ENCODE assay signal across 8 mouse cellular contexts in the genomic region with DNA sequence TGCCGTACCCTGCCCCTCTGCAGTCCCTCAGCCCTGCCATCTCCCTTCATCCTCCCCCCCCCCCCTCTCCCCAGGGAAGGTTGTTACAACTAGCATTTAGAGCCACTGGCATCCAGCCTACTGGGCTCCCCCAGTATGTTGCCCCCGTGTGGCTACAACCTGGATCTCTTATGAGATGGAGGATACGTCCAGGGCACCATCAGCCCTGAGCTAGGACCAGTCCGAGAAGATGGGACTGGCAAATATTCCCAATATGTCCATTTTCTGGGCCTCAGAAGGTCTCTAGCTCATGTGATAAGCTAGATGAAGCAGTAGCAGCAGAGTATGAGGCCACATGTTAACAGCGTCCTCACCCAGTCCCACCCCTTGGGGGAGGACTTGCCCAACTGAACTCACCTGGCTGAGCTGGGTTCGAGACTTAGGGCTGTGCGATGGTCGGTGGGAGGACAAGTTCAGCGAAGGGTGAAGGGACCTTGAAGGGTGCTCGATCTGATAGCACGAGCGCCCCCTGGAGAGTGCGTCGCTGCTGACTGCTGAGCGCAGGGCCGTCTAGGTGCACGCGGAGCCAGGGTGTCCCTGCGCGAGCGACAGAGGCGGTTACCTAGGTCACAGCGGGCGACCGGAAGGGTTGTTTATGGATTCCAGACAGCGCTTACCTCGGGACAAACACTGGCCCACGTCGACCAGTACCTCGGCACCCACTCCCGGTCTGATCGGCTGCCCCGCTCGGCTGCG. TPM values are rescaled to one million over a fixed set of nuclear protein-coding genes. Genes with fewer than 3 reads are reported as not detected.
DNase-seq lines count a peak whose midpoint lies in the region; ATAC-seq and TF ChIP-seq lines count a peak whose summit lies in the region.

No protein-coding gene starts in this region.

- DNase-seq in CD4-positive, CD25-positive, alpha-beta regulatory T cell, adult 2 months (ENCODE audit: low read depth, low spot score), result peak; percentile 96
- DNase-seq in brain, embryonic 18.5 days (ENCODE audit: low read depth, low spot score), result peak; percentile 50
- peak; percentile 89 for DNase-seq in kidney, postnatal 0 days (ENCODE audit: low spot score)
- DNase-seq in liver, adult 2 months (ENCODE audit: extremely low read depth, low read depth, low spot score), result peak; percentile 77
- DNase-seq in spleen, postnatal 4 days (ENCODE audit: low spot score in 2 of 2), result peak; percentile 88 to 95

- H3K27me3 ChIP-seq in heart, embryonic 12.5 days (replicated peaks), result peaks cover 25% of the 10 kb centered on the region
- peaks cover 15% of the 10 kb centered on the region for H3K27me3 ChIP-seq in kidney, postnatal 0 days (ENCODE audit: insufficient read depth, low read length)
- H3K27me3 ChIP-seq in liver, adult 2 months (ENCODE audit: control insufficient read depth, insufficient read depth, low read length), result no peaks in the 10 kb centered on the region

- peak overlapping the region; percentile 71 for H3K4me3 ChIP-seq in heart, embryonic 12.5 days
- H3K4me3 ChIP-seq in kidney, postnatal 0 days (replicated peaks; ENCODE audit: low read depth, low read length), result peak overlapping the region; percentile 53
- H3K4me3 ChIP-seq in liver, adult 2 months (ENCODE audit: insufficient read depth, low read depth, low read length), result peak overlapping the region; percentile 67

- peak overlapping the region; percentile 78 for H3K9ac ChIP-seq in heart, embryonic 12.5 days
- H3K9ac ChIP-seq in kidney, postnatal 0 days (ENCODE audit: low read depth, low read length), result peak overlapping the region; percentile 72
- H3K9ac ChIP-seq in liver, adult 2 months (ENCODE audit: low read depth, low read length), result peak overlapping the region; percentile 88

- 1% methylated on average over 35 of the region's 35 CpGs for WGBS in heart, embryonic 12.5 days
- 1% methylated on average over 35 of the region's 35 CpGs for WGBS in kidney, postnatal 0 days
- WGBS in liver, adult 2 months, result under 1% methylated on average over 35 of the region's 35 CpGs

- TF ChIP-seq POLR2A in liver, adult 2 months (IDR thresholded peaks at IDR 0.05; ENCODE audit: extremely low read depth, insufficient read depth, low read length), result no peak

- peaks cover 44% of the 10 kb centered on the region for H3K36me3 ChIP-seq in heart, embryonic 12.5 days
- H3K36me3 ChIP-seq in kidney, postnatal 0 days (ENCODE audit: insufficient read depth, low read length), result peaks cover 38% of the 10 kb centered on the region
- peaks cover 6% of the 10 kb centered on the region; the same call in 1 of the 2 replicates for H3K36me3 ChIP-seq in liver, adult 2 months (ENCODE audit: control insufficient read depth, insufficient read depth, low read length)

- H3K4me1 ChIP-seq in heart, embryonic 12.5 days (replicated peaks), result peaks cover 24% of the 10 kb centered on the region
- peaks cover 19% of the 10 kb centered on the region for H3K4me1 ChIP-seq in kidney, postnatal 0 days (replicated peaks; ENCODE audit: insufficient read depth, low read length)
- peaks cover 15% of the 10 kb centered on the region for H3K4me1 ChIP-seq in liver, adult 2 months (ENCODE audit: control insufficient read depth, insufficient read depth, low read length)

- H3K79me2 ChIP-seq in liver, adult 2 months (ENCODE audit: control insufficient read depth, insufficient read depth, low read length), result peaks cover 4% of the 10 kb centered on the region; the same call in 1 of the 2 replicates

- peak overlapping the region; percentile 85 for H3K4me2 ChIP-seq in heart, embryonic 12.5 days
- peak overlapping the region; percentile 88 for H3K4me2 ChIP-seq in kidney, postnatal 0 days (ENCODE audit: low read length)

- H3K27ac ChIP-seq in heart, embryonic 12.5 days (ENCODE audit: poor library complexity, severe bottlenecking), result peak overlapping the region; percentile 89
- H3K27ac ChIP-seq in kidney, postnatal 0 days, result peak overlapping the region; percentile 92
- peak overlapping the region; percentile 93 for H3K27ac ChIP-seq in liver, adult 2 months (replicated peaks; ENCODE audit: insufficient read depth, low read depth, low read length)

- H3K9me3 ChIP-seq in heart, embryonic 12.5 days (replicated peaks), result no peaks in the 10 kb centered on the region
- no peaks in the 10 kb centered on the region for H3K9me3 ChIP-seq in kidney, postnatal 0 days (replicated peaks; ENCODE audit: low read length)

- peak; percentile 79 for ATAC-seq in erythroid progenitor cell, adult 5-6 weeks (replicated peaks; ENCODE audit: low FRiP score, poor library complexity, severe bottlenecking)
- ATAC-seq in heart, embryonic 12.5 days (ENCODE audit: insufficient number of reproducible peaks, low FRiP score), result peak; percentile 89
- ATAC-seq in kidney, postnatal 0 days (replicated peaks; ENCODE audit: low FRiP score, low read depth), result peak; percentile 86
- ATAC-seq in monocyte, adult 5-6 weeks (replicated peaks; ENCODE audit: insufficient number of reproducible peaks, low FRiP score, low TSS enrichment, poor library complexity, severe bottlenecking), result peak; percentile 72

- TF ChIP-seq CTCF in kidney, postnatal 0 days (IDR thresholded peaks at IDR 0.05; ENCODE audit: low read depth), result peak; percentile 52; the same call in 1 of the 2 replicates
- TF ChIP-seq CTCF in liver, adult 2 months (IDR thresholded peaks at IDR 0.05; ENCODE audit: low read depth, low read length), result peak; percentile 81

RNA-seq across cellular contexts. Expression of a gene that starts 0.5 kb away (rescaled TPM):
- 2.9 TPM in 1 of 2 replicates, not detected in the other for total RNA-seq in erythroid progenitor cell, adult 5-6 weeks (2015; ENCODE audit: low replicate concordance)
- total RNA-seq in erythroid progenitor cell, adult 5-6 weeks (2017; ENCODE audit: low replicate concordance), result 0.23 and 5.1 TPM in 2 replicates
- polyA plus RNA-seq in heart, embryonic 12.5 days (2016; fragmentation: Nextera tagmentation; extraction: Ambion mirVana), result 5.6 TPM in 2 replicates
- 11.7 and 12.6 TPM in 2 replicates for polyA plus RNA-seq in kidney, postnatal 0 days (2015; fragmentation: Nextera tagmentation; extraction: Ambion mirVana)
- total RNA-seq in liver, adult 2 months (2014; rRNA removed), result 105 and 131 TPM in 2 replicates
- polyA plus RNA-seq in liver, adult 2 months (2012; rRNA removed), result 353 and 400 TPM in 2 replicates
- total RNA-seq in monocyte, adult 5-6 weeks (2017), result 5.4 to 9.4 TPM (median 6.3 TPM) in 3 replicates

RNA-seq across cellular contexts. Expression of a gene that starts 3.6 kb away (rescaled TPM):
- not detected in 2 replicates for total RNA-seq in erythroid progenitor cell, adult 5-6 weeks (2015; ENCODE audit: low replicate concordance)
- total RNA-seq in erythroid progenitor cell, adult 5-6 weeks (2017; ENCODE audit: low replicate concordance), result not detected in 2 replicates
- polyA plus RNA-seq in heart, embryonic 12.5 days (2016; fragmentation: Nextera tagmentation; extraction: Ambion mirVana), result 1.3 and 1.6 TPM in 2 replicates
- polyA plus RNA-seq in kidney, postnatal 0 days (2015; fragmentation: Nextera tagmentation; extraction: Ambion mirVana), result 1.7 and 2.1 TPM in 2 replicates
- 48.7 and 62.5 TPM in 2 replicates for total RNA-seq in liver, adult 2 months (2014; rRNA removed)
- polyA plus RNA-seq in liver, adult 2 months (2012; rRNA removed), result 126 and 160 TPM in 2 replicates
- 0.57 TPM in 1 of 3 replicates, not detected in the others for total RNA-seq in monocyte, adult 5-6 weeks (2017)

RNA-seq across cellular contexts. Expression of a gene that starts 5.9 kb away (rescaled TPM):
- total RNA-seq in erythroid progenitor cell, adult 5-6 weeks (2015; ENCODE audit: low replicate concordance), result not detected in 2 replicates
- total RNA-seq in erythroid progenitor cell, adult 5-6 weeks (2017; ENCODE audit: low replicate concordance), result not detected in 2 replicates
- polyA plus RNA-seq in heart, embryonic 12.5 days (2016; fragmentation: Nextera tagmentation; extraction: Ambion mirVana), result 0.27 and 0.44 TPM in 2 replicates
- 0.68 and 0.87 TPM in 2 replicates for polyA plus RNA-seq in kidney, postnatal 0 days (2015; fragmentation: Nextera tagmentation; extraction: Ambion mirVana)
- 2.0 and 3.8 TPM in 2 replicates for total RNA-seq in liver, adult 2 months (2014; rRNA removed)
- 29.8 and 41.7 TPM in 2 replicates for polyA plus RNA-seq in liver, adult 2 months (2012; rRNA removed)
- not detected in 3 replicates for total RNA-seq in monocyte, adult 5-6 weeks (2017)

RNA-seq across cellular contexts. Expression of a gene that starts 11.5 kb away (rescaled TPM):
- total RNA-seq in erythroid progenitor cell, adult 5-6 weeks (2015; ENCODE audit: low replicate concordance), result not detected in 2 replicates
- total RNA-seq in erythroid progenitor cell, adult 5-6 weeks (2017; ENCODE audit: low replicate concordance), result not detected in 2 replicates
- 0.09 TPM in 1 of 2 replicates, not detected in the other for polyA plus RNA-seq in heart, embryonic 12.5 days (2016; fragmentation: Nextera tagmentation; extraction: Ambion mirVana)
- polyA plus RNA-seq in kidney, postnatal 0 days (2015; fragmentation: Nextera tagmentation; extraction: Ambion mirVana), result not detected in 2 replicates
- 0.07 and 0.28 TPM in 2 replicates for total RNA-seq in liver, adult 2 months (2014; rRNA removed)
- polyA plus RNA-seq in liver, adult 2 months (2012; rRNA removed), result 0.30 and 0.34 TPM in 2 replicates
- not detected in 3 replicates for total RNA-seq in monocyte, adult 5-6 weeks (2017)

RNA-seq across cellular contexts. Expression of a gene that starts 17.7 kb away (rescaled TPM):
- total RNA-seq in erythroid progenitor cell, adult 5-6 weeks (2015; ENCODE audit: low replicate concordance), result 195 and 215 TPM in 2 replicates
- 221 and 330 TPM in 2 replicates for total RNA-seq in erythroid progenitor cell, adult 5-6 weeks (2017; ENCODE audit: low replicate concordance)
- 112 and 116 TPM in 2 replicates for polyA plus RNA-seq in heart, embryonic 12.5 days (2016; fragmentation: Nextera tagmentation; extraction: Ambion mirVana)
- 100 and 108 TPM in 2 replicates for polyA plus RNA-seq in kidney, postnatal 0 days (2015; fragmentation: Nextera tagmentation; extraction: Ambion mirVana)
- 26.9 and 31.7 TPM in 2 replicates for total RNA-seq in liver, adult 2 months (2014; rRNA removed)
- polyA plus RNA-seq in liver, adult 2 months (2012; rRNA removed), result 52.1 and 63.9 TPM in 2 replicates
- 71.4 to 99.9 TPM (median 80.6 TPM) in 3 replicates for total RNA-seq in monocyte, adult 5-6 weeks (2017)

Comparison
In these comparisons a context has a peak if more than half of its experiments do, and no peak if none do; other contexts are left out.
1. Peak in every context shown above with its lines: DNase-seq, ATAC-seq, H3K4me3 ChIP-seq and H3K27ac ChIP-seq.
2. RNA of a gene that starts 0.5 kb away (total RNA-seq): 105 to 131 TPM in liver, adult 2 months; 5.4 to 9.4 TPM in monocyte, adult 5-6 weeks and 0.23 to 5.1 TPM in erythroid progenitor cell, adult 5-6 weeks; every median in the first group is over 10 times any median in the second.
3. RNA of a gene that starts 3.6 kb away (total RNA-seq): 48.7 to 62.5 TPM in liver, adult 2 months; 0.57 TPM in monocyte, adult 5-6 weeks and not detected in erythroid progenitor cell, adult 5-6 weeks; every median in the first group is over 10 times any median in the second.